Mouse (Mus musculus) limb, embryonic 12.5 days (tissue): ENCODE results near the gene Tra2a. TPM values are rescaled to one million over a fixed set of nuclear protein-coding genes. Genes with fewer than 3 reads are reported as not detected.
"Not testable (repeated sequence)": the region's sequence is repeated elsewhere in the genome, so short reads cannot be mapped to it uniquely, and the experiment has no call there.

Experiments
- ATAC-seq: fragments of 200-750 bp; cut with Nextera tagmentation; 2 replicates; pipeline ENCODE4 v1.8.0; 2017; ENCODE audit warnings: low read depth, moderate TSS enrichment; ENCODE audit not compliant: insufficient number of reproducible peaks, insufficient read depth, low FRiP score, low TSS enrichment
- H3K27ac ChIP-seq: fragments of 300-500 bp; sonication (generic); 2 replicates; pipeline ENCODE4 v1.5.1; 2016; ENCODE audit warnings: mild to moderate bottlenecking, moderate library complexity
- H3K27me3 ChIP-seq: fragments of 300-500 bp; sonication (generic); 2 replicates; pipeline ENCODE4 v1.6.1; 2016; ENCODE audit warnings: mild to moderate bottlenecking, moderate library complexity
- H3K36me3 ChIP-seq: fragments of 300-500 bp; sonication (generic); 2 replicates; pipeline ENCODE4 v1.6.1; 2016; ENCODE audit warnings: mild to moderate bottlenecking, moderate library complexity
- H3K4me1 ChIP-seq: fragments of 300-500 bp; sonication (generic); replicated peaks from 2 replicates; pipeline ENCODE4 v1.6.1; 2016
- H3K4me2 ChIP-seq: fragments of 300-500 bp; sonication (generic); 2 replicates; pipeline ENCODE4 v1.6.1; 2016; ENCODE audit warnings: mild to moderate bottlenecking, moderate library complexity
- H3K4me3 ChIP-seq: fragments of 300-500 bp; sonication (generic); replicated peaks from 2 replicates; pipeline ENCODE4 v1.5.1; 2016; ENCODE audit warnings: mild to moderate bottlenecking
- H3K9ac ChIP-seq: fragments of 300-500 bp; sonication (generic); replicated peaks from 2 replicates; pipeline ENCODE4 v1.6.1; 2016; ENCODE audit warnings: mild to moderate bottlenecking, moderate library complexity
- H3K9me3 ChIP-seq: fragments of 300-500 bp; sonication (generic); 2 replicates; pipeline ENCODE4 v1.6.1; 2016; ENCODE audit warnings: mild to moderate bottlenecking, moderate library complexity
- WGBS: fragments of 180-500 bp; shearing (Covaris S2); methylation state at CpG from one replicate; pipeline ENCODE4 v1.1.7; 2016; 5-methylcytosine and 5-hydroxymethylcytosine counted together
- polyA plus RNA-seq: library from polyadenylated mRNA; unstranded; fragments of >200 nt; fragmentation: Nextera tagmentation; extraction: Ambion mirVana; gene quantifications from 2 replicates; pipeline ENCODE4 v1.2.1, GENCODE M21; 2016

The Tra2a gene
- polyA plus RNA-seq, 1 experiment from 2014 or later = 169 TPM

DNA sequence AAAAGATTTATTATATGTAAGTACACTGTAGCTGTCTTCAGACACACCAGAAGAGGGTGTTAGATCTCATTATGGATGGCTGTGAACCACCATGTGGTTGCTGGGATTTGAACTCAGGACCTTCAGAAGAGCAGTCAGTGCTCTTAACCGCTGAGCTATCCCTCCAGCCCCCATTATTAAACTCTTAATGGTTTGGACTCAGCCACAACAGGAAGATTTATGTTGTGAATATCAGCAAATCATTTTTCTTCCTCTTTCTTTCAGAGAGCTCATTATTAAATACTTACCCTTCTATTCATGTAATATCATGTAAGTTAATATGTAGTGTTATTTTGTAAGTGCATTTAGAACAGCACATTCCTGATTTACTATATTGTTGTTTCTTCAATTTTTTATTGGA is 1.4 kb upstream of the Tra2a start:
- 97% methylated on average over 1 of the region's 1 CpGs for whole genome bisulfite sequencing
- not testable (repeated sequence) for H3K9me3 ChIP-seq, H3K27me3 ChIP-seq, ATAC-seq, H3K36me3 ChIP-seq, H3K4me2 ChIP-seq, H3K4me3 ChIP-seq, H3K9ac ChIP-seq, H3K27ac ChIP-seq
- peaks cover 19% of the 10 kb centered on the region for H3K4me1 ChIP-seq

DNA sequence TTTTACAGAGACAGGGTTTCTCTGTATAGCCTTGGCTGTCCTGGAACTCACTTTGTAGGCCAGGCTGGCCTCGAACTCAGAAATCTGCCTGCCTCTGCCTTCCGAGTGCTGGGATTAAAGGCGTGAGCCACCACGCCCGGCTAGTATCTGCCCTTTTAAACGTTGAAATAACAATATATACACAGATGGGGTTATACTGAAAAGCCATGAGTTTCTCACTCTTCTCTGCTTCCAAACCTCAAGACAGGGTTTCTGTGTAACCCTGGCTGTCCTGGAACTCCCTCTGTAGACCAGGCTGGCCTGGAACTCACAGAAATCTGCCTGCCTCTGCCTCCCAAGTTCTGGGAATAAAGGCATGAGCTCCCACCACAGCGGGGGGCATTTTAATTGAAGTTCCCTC is 613 bp upstream of the Tra2a start:
- Histone ChIP-seq H3K4me2 (peak overlapping the region; percentile 60; the same call in 1 of the 2 replicates), H3K27ac (peak overlapping the region; percentile 98; the same call in 1 of the 2 replicates)
- not testable (repeated sequence) for H3K4me3 ChIP-seq

DNA sequence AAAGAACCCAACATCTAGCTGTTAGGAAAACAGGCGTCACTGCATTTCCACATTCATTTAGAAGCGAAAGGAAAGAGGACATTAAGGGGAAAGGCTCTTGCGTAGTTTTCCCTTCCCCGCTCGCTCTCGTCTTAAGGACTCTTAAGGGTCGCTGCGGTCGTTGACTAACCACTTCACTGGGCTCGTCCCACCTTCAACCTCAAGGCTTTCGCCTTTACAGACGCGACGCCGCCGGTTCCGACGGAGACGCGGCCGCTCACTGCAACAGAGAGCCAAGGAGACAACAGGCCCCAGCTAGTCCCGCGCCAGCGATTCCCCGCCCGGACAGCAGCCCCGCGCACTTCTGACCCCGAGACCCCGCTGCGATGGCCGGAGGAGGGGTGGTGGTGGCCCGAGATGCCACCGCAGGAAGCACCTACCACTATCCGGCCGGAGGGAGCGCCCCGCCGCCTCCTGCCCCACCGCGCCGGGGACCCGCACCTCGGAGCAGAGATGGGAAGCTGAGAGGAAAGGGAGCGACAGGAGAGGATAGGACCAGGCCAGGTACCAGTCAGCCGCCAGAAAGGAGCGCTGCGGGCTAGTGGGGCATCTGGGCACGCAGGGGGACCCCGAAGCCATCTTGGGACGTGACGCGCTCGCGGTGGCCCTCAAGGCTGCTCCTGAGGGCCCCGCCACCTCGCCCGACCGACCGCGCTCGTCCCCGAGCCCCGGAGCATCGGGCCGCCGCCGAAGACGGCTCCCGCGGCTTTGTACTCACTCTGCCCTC is 569 bp downstream of the Tra2a start:
- H3K36me3 ChIP-seq = no peaks in the 10 kb centered on the region; the same call in 1 of the 2 replicates

More for the DNA sequence above, 613 bp upstream of the Tra2a start:
- not testable (repeated sequence) for H3K36me3 ChIP-seq, H3K9me3 ChIP-seq, H3K27me3 ChIP-seq, ATAC-seq, H3K9ac ChIP-seq
- WGBS = 88% methylated on average over 7 of the region's 7 CpGs
- peaks cover 26% of the 10 kb centered on the region for H3K4me1 ChIP-seq

DNA sequence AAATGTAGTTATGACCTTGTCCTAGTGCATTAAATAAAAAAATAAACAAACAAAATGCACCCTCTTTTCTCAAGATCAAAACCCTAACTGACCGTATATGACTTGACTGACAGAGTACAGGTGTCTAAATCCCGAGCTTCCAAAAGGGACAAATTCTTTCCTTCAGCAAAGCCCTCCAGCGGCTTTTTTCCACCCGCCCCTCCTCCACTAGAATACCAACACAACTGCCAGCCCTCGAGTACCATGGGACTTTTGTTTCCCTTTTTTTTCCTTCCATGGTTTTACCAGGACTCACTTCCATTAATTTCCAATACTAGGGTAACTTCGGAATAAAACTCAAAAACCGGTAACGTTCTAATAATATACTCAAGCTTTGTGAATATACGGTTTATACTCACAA is 1.4 kb downstream of the Tra2a start:
- Histone ChIP-seq H3K4me3 (peak overlapping the region; percentile 99), H3K9ac (peak overlapping the region; percentile 99), H3K27me3 (no peaks in the 10 kb centered on the region), H3K4me2 (peak overlapping the region; percentile 60), H3K36me3 (no peaks in the 10 kb centered on the region; the same call in 1 of the 2 replicates), H3K27ac (0 out of 2 replicates have a peak overlapping the region, but pooled peaks have one; percentile 98), H3K9me3 (no peaks in the 10 kb centered on the region), H3K4me1 (peaks cover 28% of the 10 kb centered on the region)
- WGBS = 1% methylated on average over 9 of the region's 9 CpGs
- no peak for ATAC-seq

More for the DNA sequence above, 569 bp downstream of the Tra2a start:
- Histone ChIP-seq H3K27me3 (no peaks in the 10 kb centered on the region), H3K4me3 (peak overlapping the region; percentile 99), H3K4me2 (peak overlapping the region; percentile 60), H3K27ac (peak overlapping the region; percentile 98), H3K9ac (peak overlapping the region; percentile 99), H3K9me3 (no peaks in the 10 kb centered on the region), H3K4me1 (peaks cover 26% of the 10 kb centered on the region)
- peak; percentile 74 for ATAC-seq
- under 1% methylated on average over 65 of the region's 71 CpGs for WGBS

DNA sequence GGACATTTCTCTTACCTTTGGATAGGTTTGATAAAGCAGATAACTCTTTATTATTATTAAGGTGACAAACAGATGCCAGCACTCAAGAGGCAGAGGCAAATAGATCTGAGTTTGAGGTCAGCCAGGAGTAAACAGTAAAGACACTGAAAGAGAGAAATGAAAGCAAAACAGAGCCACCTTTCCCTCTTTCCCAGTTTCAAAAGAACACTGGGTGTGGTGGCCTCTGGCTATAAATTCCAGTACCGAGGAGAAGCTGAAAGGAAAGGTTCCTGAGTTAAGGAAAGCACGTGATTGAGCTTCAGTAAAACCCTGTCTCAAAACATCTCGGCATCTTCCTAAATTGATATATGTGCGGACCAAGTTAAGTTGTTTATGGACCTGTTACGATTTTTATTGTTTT is 4.1 kb downstream of the Tra2a start:
- peaks cover 28% of the 10 kb centered on the region for H3K4me1 ChIP-seq
- H3K9me3 ChIP-seq = no peaks in the 10 kb centered on the region
- H3K4me3 ChIP-seq = no peak overlapping the region
- ATAC-seq = no peak
- H3K36me3 ChIP-seq = no peaks in the 10 kb centered on the region; the same call in 1 of the 2 replicates
- H3K27me3 ChIP-seq = no peaks in the 10 kb centered on the region
- no peak overlapping the region for H3K9ac ChIP-seq
- H3K27ac ChIP-seq = no peak overlapping the region
- 16% methylated on average over 5 of the region's 5 CpGs for WGBS
- H3K4me2 ChIP-seq = no peak overlapping the region

DNA sequence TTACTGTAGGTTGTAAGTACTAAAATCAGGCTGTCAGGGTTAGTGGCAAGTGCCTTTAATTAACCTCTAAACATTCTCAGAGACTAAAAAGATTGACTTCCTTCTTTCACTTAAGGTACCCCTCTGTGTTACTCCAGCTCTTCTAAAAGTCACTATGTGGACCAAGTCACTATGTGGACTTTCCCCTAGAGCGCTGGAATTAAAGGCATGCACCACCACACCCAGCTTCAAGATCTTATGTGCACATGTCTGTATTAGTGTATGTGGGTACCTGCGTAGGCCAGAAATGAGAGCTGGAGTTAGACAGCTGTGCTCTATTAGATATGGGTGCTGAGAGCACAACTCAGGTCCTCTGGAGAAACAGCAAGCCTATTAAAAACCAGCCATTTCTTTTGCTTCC is 6.0 kb downstream of the Tra2a start:
- Histone ChIP-seq H3K4me2 (no peak overlapping the region), H3K9ac (no peak overlapping the region), H3K27ac (no peak overlapping the region), H3K4me3 (no peak overlapping the region), H3K27me3 (no peaks in the 10 kb centered on the region), H3K36me3 (no peaks in the 10 kb centered on the region; the same call in 1 of the 2 replicates), H3K4me1 (peaks cover 28% of the 10 kb centered on the region), H3K9me3 (no peaks in the 10 kb centered on the region)
- no peak for ATAC-seq
- WGBS = 91% methylated on average over 2 of the region's 2 CpGs

DNA sequence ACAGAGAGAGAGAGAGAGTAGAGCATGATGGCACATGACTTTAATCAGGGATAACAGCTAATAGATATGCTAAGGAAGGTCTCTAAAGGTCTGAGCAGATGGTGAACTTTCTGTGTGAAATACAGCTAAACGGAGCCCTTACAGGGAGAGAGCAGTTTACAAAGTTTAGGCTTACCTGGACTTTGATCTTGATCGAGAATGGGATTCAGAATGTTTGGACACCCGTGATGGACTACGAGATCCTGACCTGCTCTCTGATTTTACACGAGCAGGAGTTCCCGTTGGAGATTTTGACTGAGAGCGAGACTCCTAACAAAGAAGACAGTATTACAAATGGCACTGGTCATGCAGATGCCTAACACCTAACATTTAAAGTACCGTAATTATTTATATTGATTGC is 11.6 kb downstream of the Tra2a start:
- no peak for ATAC-seq
- Histone ChIP-seq H3K9me3 (no peaks in the 10 kb centered on the region), H3K4me3 (no peak overlapping the region), H3K27ac (no peak overlapping the region), H3K36me3 (peaks cover 49% of the 10 kb centered on the region), H3K4me2 (no peak overlapping the region), H3K4me1 (no peaks in the 10 kb centered on the region), H3K9ac (no peak overlapping the region), H3K27me3 (no peaks in the 10 kb centered on the region)
- 97% methylated on average over 8 of the region's 8 CpGs for WGBS

DNA sequence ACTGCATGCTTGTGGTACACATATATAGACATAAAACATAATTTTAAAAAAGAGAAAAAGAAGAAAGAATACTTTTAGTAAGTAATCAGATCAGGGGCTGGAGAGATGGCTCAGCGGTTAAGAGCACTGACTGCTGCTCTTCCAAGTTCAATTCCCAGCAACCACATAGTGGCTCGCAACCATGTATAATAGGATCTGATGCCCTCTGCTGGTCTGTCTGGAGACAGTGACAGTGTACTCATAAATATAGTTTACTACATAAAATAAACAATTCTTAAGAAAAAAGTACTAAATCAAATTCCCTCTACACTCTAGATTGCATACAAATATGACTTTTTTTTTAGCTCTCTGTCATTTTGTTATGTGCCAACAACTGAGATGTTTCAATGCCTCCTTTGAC is 12.6 kb downstream of the Tra2a start:
- 97% methylated on average over 2 of the region's 2 CpGs for WGBS
- no peak overlapping the region for H3K4me3 ChIP-seq
- H3K27ac ChIP-seq = no peak overlapping the region
- no peak overlapping the region for H3K4me2 ChIP-seq
- no peaks in the 10 kb centered on the region for H3K9me3 ChIP-seq
- ATAC-seq = no peak
- H3K27me3 ChIP-seq = no peaks in the 10 kb centered on the region
- H3K4me1 ChIP-seq = no peaks in the 10 kb centered on the region
- peaks cover 56% of the 10 kb centered on the region for H3K36me3 ChIP-seq
- no peak overlapping the region for H3K9ac ChIP-seq

DNA sequence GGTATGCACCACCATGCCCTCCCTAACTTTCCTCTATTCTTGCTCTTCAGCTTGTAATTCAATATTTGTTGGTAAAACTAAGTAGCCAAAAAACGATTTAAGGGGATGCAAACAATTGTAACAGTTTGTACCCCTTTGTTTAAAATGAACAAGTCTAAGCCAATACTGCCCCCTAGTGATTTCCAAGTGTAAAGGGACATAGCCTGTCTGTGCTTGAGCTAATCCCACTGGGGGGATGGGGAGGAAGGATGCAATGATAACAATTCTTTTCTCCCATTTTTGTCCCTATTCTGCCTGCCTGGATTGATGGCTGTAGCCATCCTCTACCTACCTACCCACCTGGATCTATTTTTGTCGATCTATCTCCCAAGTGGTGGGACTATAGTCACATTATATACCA is 16.6 kb downstream of the Tra2a start:
- Histone ChIP-seq H3K9ac (no peak overlapping the region), H3K4me3 (no peak overlapping the region), H3K36me3 (peaks cover 88% of the 10 kb centered on the region), H3K27me3 (no peaks in the 10 kb centered on the region), H3K27ac (no peak overlapping the region), H3K9me3 (no peaks in the 10 kb centered on the region), H3K4me2 (no peak overlapping the region), H3K4me1 (no peaks in the 10 kb centered on the region)
- no peak for ATAC-seq
- 61% methylated on average over 2 of the region's 2 CpGs for WGBS

DNA sequence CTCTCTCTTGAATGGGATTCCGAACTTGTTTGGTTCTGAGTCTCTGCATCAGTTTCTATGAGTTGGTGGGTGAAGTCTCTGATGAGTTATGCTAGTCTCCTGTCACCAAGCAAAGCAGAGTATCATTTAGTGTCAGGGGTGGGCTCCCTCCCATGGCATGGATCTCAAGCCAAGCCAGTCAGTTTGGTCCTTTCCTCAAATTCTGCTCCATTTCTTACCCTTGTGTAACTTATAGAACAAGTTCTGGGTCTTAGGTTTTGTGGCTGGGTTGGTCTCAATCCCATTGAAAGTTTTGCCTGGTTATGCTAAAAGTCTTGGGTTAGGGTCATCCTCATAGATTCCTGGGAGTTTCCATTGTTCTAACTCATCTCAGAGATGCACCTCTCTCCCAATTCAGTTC is 21.5 kb downstream of the Tra2a start:
- Histone ChIP-seq H3K9ac (no peak overlapping the region), H3K9me3 (no peaks in the 10 kb centered on the region), H3K36me3 (peaks cover 54% of the 10 kb centered on the region), H3K4me3 (no peak overlapping the region), H3K27ac (no peak overlapping the region), H3K27me3 (no peaks in the 10 kb centered on the region), H3K4me2 (no peak overlapping the region), H3K4me1 (no peaks in the 10 kb centered on the region)
- 79% methylated on average over 1 of the region's 1 CpGs for WGBS
- ATAC-seq = no peak

DNA sequence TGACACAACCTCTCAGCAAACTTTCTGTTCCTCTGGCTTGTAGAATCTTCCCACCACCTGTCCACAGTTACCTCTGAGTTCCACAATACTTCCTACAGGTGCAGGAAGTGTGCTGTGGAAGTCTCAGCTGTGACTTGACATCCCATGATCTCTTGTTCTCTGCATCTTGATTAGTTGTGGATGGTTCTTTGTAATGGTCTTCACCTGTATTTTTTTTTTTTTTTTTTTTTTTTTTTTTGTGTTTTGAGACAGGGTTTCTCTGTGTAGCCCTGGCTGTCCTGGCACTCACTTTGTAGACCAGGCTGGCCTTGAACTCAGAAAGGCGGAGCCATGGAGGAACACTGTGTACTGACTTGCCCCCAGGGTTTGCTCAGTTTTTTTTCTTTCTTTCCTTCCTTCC is 22.3 kb downstream of the Tra2a start:
- no peaks in the 10 kb centered on the region for H3K27me3 ChIP-seq
- no peaks in the 10 kb centered on the region for H3K9me3 ChIP-seq
- H3K4me2 ChIP-seq = no peak overlapping the region
- ATAC-seq = no peak
- H3K27ac ChIP-seq = no peak overlapping the region
- H3K4me1 ChIP-seq = no peaks in the 10 kb centered on the region
- H3K36me3 ChIP-seq = peaks cover 51% of the 10 kb centered on the region
- H3K4me3 ChIP-seq = no peak overlapping the region
- no peak overlapping the region for H3K9ac ChIP-seq
- 88% methylated on average over 1 of the region's 1 CpGs for WGBS

DNA sequence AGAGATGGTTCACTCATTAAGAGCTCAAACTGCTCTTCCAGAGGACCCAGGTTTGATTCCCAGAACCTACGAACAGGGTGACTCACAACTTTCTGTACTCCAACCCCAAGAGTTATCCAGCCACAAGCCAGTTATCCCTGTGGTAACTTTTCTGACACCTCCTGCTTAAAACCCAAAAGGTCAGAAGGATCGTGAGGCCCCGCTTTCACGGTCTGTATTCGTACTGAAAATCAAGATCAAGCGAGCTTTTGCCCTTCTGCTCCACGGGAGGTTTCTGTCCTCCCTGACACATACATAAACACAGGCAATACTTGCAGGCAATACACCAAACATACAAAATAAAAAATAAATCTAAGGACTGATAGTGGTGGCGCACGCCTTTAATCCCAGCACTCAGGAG is 27.5 kb downstream of the Tra2a start:
- Histone ChIP-seq H3K4me1 (no peaks in the 10 kb centered on the region), H3K9ac (no peak overlapping the region), H3K36me3 (peaks cover 4% of the 10 kb centered on the region), H3K4me2 (no peak overlapping the region), H3K27me3 (no peaks in the 10 kb centered on the region), H3K27ac (no peak overlapping the region), H3K9me3 (no peaks in the 10 kb centered on the region), H3K4me3 (no peak overlapping the region)
- 64% methylated on average over 9 of the region's 9 CpGs for WGBS
- ATAC-seq = peak; percentile 98
